Mouse (Mus musculus): ENCODE measurements at regions not wholly inside any gene's neighbourhood (a gene's known extent, or its start where the extent isn't known, plus 50 kb on each side); places are given as distances from the start of the nearest gene placed in this dataset.
"Not testable (repeated sequence)": the region's sequence is repeated elsewhere in the genome, so short reads cannot be mapped to it uniquely, and the experiment has no call there.

- no peak for DNase-seq (ENCODE audit: low spot score in 2 of 2)
These were observed 790.5 kb upstream of the Cdh8 start for GRCm38 (mm10) chr8:100206557-100207349.

- DNase-seq (ENCODE audit: low spot score in 2 of 2), result no peak
These were observed 777.0 kb upstream of the Cdh8 start for GRCm38 (mm10) chr8:100193228-100193627.

GRCm38 (mm10) chr8:100190698-100191097, 774.4 kb upstream of the Cdh8 start:
- DNase-seq (ENCODE audit: low spot score in 2 of 2), result no peak

GRCm38 (mm10) chr8:100187976-100188375, 771.7 kb upstream of the Cdh8 start:
- DNase-seq (ENCODE audit: low spot score in 2 of 2), result no peak

GRCm38 (mm10) chr8:100176502-100176901, 760.2 kb upstream of the Cdh8 start:
- DNase-seq (ENCODE audit: low spot score in 2 of 2), result no peak

GRCm38 (mm10) chr8:100145411-100145810, 729.1 kb upstream of the Cdh8 start:
- no peak for DNase-seq (ENCODE audit: low spot score in 2 of 2)

GRCm38 (mm10) chr8:100144124-100144680, 727.9 kb upstream of the Cdh8 start:
- no peak for DNase-seq (ENCODE audit: low spot score in 2 of 2)

GRCm38 (mm10) chr8:100104412-100105365, 688.4 kb upstream of the Cdh8 start:
- no peak for DNase-seq (ENCODE audit: low spot score in 2 of 2)

- no peak for DNase-seq (ENCODE audit: low spot score in 2 of 2)
These were observed 685.7 kb upstream of the Cdh8 start for GRCm38 (mm10) chr8:100101957-100102356.

GRCm38 (mm10) chr8:100072059-100072729, 655.9 kb upstream of the Cdh8 start:
- no peak for DNase-seq (ENCODE audit: low spot score in 2 of 2)

GRCm38 (mm10) chr8:100069761-100070160, 653.5 kb upstream of the Cdh8 start:
- DNase-seq (ENCODE audit: low spot score in 2 of 2), result no peak

- DNase-seq (ENCODE audit: low spot score in 2 of 2), result peak; percentile 9 to 54
These were observed 622.7 kb upstream of the Cdh8 start for GRCm38 (mm10) chr8:100038931-100039330.

GRCm38 (mm10) chr8:100034474-100034873, 618.2 kb upstream of the Cdh8 start:
- no peak for DNase-seq (ENCODE audit: low spot score in 2 of 2)

- DNase-seq (ENCODE audit: low spot score in 2 of 2), result not testable (repeated sequence)
These were observed 614.1 kb upstream of the Cdh8 start for GRCm38 (mm10) chr8:100030358-100030757.

- no peak for DNase-seq (ENCODE audit: low spot score in 2 of 2)
These were observed 599.4 kb upstream of the Cdh8 start for GRCm38 (mm10) chr8:100015638-100016037.

GRCm38 (mm10) chr8:99999554-99999953, 583.3 kb upstream of the Cdh8 start:
- no peak for DNase-seq (ENCODE audit: low spot score in 2 of 2)

- DNase-seq (ENCODE audit: low spot score in 2 of 2), result no peak
These were observed 567.4 kb upstream of the Cdh8 start for GRCm38 (mm10) chr8:99983696-99984095.

- no peak for DNase-seq (ENCODE audit: low spot score in 2 of 2)
These were observed 538.4 kb upstream of the Cdh8 start for GRCm38 (mm10) chr8:99954697-99955096.

- no peak for DNase-seq (ENCODE audit: low spot score in 2 of 2)
These were observed 537.6 kb upstream of the Cdh8 start for GRCm38 (mm10) chr8:99953876-99954275.

GRCm38 (mm10) chr8:99933159-99933558, 516.9 kb upstream of the Cdh8 start:
- no peak for DNase-seq (ENCODE audit: low spot score in 2 of 2)
